Mouse (Mus musculus) kidney, postnatal 4 days (tissue): ENCODE results near the gene Ankib1.
"Not testable (repeated sequence)": the region's sequence is repeated elsewhere in the genome, so short reads cannot be mapped to it uniquely, and the experiment has no call there.

Experiments
- DNase-seq, 2 experiments: peaks; one replicate each; pipeline ENCODE4 v3.0.0; 2021; ENCODE audit warnings: mixed read lengths in 2 of 2

Ankib1 gene

GRCm38 (mm10) chr5:3723415-3723814 lies 79.3 kb downstream of the Ankib1 start:
- DNase-seq, result no peak

DNA sequence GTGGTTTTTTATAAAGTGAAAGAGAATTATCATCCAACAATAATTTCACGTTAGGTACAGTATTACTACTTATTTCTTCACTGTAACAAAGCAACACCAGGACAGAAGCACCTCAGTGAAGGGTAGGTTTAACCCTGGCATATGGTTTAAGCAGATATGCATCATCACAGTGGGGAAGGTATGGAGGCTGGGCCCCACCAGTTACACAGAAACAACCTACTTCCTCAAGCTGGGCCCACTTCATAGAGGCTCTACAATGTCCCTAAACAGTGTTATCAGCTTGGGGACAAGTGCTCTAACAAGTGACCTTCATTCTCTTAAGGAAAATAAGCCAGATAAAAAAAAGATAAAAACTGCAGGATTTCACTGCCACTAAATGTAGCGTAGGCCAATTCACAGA lies 79.9 kb downstream of the Ankib1 start:
- DNase-seq, result no peak

- no peak for DNase-seq
Measured at GRCm38 (mm10) chr5:3719371-3719770, 83.4 kb downstream of the Ankib1 start.

DNA sequence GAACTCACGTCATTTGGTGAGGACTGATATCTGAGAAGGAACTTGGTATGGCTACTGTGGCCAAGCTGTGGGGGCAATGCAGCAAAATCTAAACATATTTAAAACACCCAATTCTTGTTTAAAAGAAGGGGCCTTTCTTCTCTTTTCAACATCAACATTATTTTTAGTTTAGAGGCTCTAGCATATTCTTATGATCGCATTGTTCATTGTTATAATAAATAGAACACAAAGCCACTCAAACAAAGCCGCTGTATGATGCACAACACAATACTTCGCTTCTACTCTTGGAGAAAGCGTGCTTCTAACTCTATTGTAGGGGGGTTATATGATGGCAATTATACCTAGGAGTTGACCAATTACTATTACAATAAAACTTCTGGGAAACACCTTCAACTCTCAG lies 86.9 kb downstream of the Ankib1 start:
- no peak for DNase-seq

- DNase-seq, result no peak
Measured at GRCm38 (mm10) chr5:3702180-3702579, 100.5 kb downstream of the Ankib1 start.

DNA sequence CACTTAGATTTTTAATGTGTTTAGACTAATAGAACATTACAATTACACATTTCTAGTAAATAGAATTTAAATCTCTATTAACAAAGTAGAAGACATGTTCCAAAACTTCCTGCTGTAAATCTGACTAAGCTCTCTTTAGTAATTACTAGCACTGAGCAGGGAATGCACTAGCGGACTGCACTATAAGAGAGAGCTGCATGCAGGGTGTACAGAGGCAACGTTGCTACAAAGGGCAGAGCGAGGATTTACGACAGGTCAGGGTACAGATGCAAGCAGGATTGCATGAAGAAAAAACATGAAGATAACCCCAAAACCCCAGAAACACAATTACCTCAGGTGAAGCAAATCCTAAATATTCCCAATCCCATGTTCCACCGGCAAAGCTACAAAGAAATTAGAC lies 102.7 kb downstream of the Ankib1 start:
- no peak for DNase-seq

DNA sequence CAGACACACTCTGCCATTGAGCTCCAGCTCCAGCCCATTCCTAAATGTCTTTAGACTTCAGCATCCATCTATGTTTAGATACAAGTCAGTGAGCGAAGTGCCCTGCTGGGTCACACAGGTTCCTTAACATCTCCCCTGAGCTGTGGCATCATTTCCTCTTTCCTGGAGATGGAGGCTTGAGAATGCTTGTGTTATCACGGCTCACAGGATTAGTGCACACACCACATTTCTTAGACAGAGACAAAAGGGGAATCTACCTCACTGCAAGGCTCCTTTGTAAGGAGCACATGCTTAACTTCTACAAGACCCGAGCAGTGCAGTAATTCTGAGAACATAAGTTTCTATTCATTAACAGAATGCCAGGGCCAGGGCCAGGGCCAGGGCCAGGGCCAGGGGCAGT lies 106.7 kb downstream of the Ankib1 start:
- DNase-seq, result no peak

- no peak for DNase-seq
Measured at GRCm38 (mm10) chr5:3695191-3695590, 107.5 kb downstream of the Ankib1 start.

GRCm38 (mm10) chr5:3692956-3693355 lies 109.8 kb downstream of the Ankib1 start:
- no peak for DNase-seq

DNA sequence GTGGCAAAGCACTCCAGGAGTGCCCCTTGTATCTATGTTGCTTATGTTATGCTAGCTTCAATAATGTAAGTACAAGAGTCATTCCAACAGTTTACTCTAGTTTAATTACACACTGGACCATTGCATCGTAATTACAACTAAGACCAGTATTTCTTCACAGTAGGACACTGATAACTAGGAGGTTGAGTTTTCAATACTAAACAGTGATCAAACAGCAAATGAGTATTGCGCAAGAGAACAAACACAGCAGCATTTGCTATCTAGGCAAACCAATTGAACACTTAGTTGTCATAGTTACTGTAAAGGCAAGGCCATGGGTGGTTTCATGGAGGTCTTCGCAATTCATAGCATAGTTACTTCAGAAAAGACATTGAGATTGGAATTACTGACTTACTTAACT lies 111.4 kb downstream of the Ankib1 start:
- no peak for DNase-seq

DNA sequence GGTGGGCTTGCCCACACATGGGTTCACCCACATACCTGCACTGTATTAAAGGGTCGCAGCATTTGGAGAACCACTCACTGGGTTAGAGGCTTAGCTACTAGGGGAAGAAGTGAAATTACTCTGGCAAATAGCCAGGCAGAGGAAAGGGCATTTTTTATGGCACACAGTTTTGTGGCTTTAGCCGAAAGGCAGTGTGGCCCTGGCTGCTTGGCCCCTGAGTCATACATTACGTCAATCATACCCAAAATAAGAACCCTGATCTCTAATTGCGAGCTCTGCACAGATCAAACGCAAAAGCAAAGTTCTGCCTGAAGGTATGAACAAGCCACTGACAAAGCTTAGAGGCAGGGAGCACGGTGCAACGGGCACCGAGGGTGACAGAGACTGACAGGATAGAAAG lies 114.4 kb downstream of the Ankib1 start:
- no peak for DNase-seq

DNA sequence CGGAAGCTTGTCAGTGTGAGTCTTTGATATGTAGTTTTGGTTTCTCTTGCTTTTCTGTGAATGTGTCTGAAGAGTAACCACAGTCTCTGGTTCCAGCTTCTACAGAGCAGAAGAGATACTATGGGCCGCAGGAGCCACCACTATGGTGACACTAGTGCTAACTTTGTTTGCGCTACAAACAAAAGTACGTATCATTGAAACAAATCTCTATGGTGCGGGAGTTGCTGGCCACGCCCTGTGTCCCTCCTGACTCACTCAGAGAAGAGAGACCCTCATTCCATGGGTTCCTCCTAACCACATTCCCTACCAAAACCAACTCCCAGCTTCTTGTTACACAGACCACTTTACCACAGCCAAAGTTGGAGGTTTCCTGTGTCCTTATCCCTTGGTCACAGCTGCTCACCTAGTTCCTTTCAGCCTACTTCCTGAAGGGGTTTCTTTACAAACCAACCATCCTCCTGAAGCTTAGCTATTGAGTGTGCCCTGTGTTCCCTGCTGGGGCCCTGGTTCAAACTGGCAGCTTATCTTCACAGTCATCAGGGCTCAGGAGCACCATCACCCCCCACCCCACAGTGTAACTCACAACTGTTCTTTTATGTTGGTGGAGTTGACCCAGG lies 132.7 kb downstream of the Ankib1 start:
- DNase-seq, result no peak

GRCm38 (mm10) chr5:3666585-3666984 lies 136.1 kb downstream of the Ankib1 start:
- no peak for DNase-seq

- DNase-seq, result no peak
Measured at GRCm38 (mm10) chr5:3665225-3665624, 137.5 kb downstream of the Ankib1 start.

DNA sequence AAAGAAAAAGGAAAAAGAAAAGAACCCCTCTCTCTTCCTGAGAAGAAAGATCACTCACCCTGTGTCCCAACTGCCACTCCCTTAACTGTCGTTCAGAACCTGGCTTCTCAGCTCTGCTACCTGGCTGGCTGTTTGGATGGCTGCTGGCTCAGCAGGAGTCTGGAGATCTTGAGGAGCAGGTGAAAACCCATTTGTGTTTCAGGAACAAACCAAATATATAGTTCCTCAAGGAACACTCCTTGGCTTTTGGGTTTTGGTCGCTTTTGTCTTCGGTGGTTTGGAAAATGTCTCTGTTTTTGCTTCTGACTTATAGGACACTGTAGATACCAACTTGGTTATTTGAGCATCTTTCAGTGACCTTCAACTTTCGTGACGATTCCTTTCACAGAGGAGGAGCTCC lies 145.6 kb downstream of the Ankib1 start, which contains the start of gene Gatad1:
Gene Gatad1, minus strand, starts transcription at position 101 of the 400 bp plus-strand sequence.
- DNase-seq, result no peak

GRCm38 (mm10) chr5:3653801-3654200 lies 148.9 kb downstream of the Ankib1 start:
- no peak for DNase-seq

- not testable (repeated sequence) for DNase-seq
Measured at GRCm38 (mm10) chr5:3652903-3653575, 149.7 kb downstream of the Ankib1 start.

GRCm38 (mm10) chr5:3651621-3652020 lies 151.1 kb downstream of the Ankib1 start:
- no peak for DNase-seq

GRCm38 (mm10) chr5:3650881-3651280 lies 151.8 kb downstream of the Ankib1 start, which contains the start of gene Tmbim7:
Gene Tmbim7 (plus strand): TSS chr5:3651181.
- no peak for DNase-seq

DNA sequence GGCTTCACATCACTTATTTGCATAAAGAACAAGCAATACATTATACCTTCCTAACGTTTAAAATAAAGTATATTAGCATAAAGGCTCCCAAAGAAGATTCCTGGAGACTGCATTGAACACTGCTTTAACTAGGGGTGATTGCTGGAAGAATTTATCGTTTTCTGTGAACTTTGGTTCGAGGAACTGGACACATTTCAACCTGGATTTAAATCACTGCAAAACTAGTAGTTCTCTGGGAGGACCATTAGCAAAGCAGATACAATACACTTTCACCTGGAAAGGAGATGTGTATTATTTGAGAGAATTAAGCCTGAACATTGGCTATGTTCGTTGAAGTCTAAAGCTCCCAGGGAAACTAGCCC lies 153.9 kb downstream of the Ankib1 start:
- no peak for DNase-seq

DNA sequence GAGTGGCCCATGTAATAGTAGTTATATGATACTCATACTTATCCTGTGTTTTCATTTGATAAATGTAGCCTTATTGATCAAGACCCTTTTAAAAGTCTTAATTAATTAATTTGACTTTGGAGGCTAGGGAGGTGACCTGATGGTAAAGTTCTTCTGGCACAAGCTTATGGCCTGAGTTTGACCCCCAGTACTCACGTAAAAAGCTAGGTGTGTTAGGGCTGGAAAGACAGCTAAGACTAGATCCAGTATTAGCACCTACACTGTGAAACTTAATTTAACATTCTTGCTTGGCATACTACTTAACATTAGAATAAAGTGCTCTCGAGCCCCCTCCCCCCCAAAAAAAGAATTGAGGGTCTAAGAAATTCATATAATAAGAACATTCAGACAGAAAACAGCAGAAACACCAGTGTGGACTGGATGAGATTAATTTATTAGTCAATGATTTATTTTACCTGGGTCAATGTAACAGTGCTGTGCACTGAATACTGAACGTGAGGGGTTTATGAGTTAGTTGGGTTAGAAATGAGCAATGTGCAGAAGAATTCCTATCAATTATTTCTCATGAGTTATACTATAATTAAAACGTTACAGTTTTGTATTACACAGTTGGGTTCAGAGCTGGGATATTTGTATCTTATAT lies 154.4 kb downstream of the Ankib1 start:
- no peak for DNase-seq

GRCm38 (mm10) chr5:3647708-3648121 lies 155.0 kb downstream of the Ankib1 start:
- DNase-seq, result peak; percentile 91 to 96

GRCm38 (mm10) chr5:3646991-3647707 lies 155.6 kb downstream of the Ankib1 start:
- DNase-seq, result peak; percentile 69 to 74
